Mouse (Mus musculus) embryonic facial prominence, embryonic 13.5 days (tissue): ENCODE measurements around the gene Dhx15. TPM values are rescaled to one million over a fixed set of nuclear protein-coding genes. Genes with fewer than 3 reads are reported as not detected.

Experiments used
- ATAC-seq: fragments of 200-750 bp; cut with Nextera tagmentation; 2 replicates; pipeline ENCODE4 v1.8.0; 2017; ENCODE audit warnings: low read depth; ENCODE audit not compliant: insufficient number of reproducible peaks, insufficient read depth, low FRiP score, low TSS enrichment
- H3K27ac ChIP-seq: fragments of 300-500 bp; sonication (generic); 2 replicates; pipeline ENCODE4 v1.5.1; 2015; ENCODE audit warnings: moderate library complexity, mild to moderate bottlenecking, inconsistent platforms
- H3K27me3 ChIP-seq: fragments of 300-500 bp; sonication (generic); 2 replicates; pipeline ENCODE4 v1.6.1; 2015; ENCODE audit warnings: mild to moderate bottlenecking, inconsistent platforms
- H3K36me3 ChIP-seq: fragments of 300-500 bp; sonication (generic); 2 replicates; pipeline ENCODE4 v1.6.1; 2015; ENCODE audit warnings: mild to moderate bottlenecking, inconsistent platforms
- H3K4me1 ChIP-seq: fragments of 300-500 bp; sonication (generic); 2 replicates; pipeline ENCODE4 v1.6.1; 2015; ENCODE audit warnings: inconsistent platforms
- H3K4me2 ChIP-seq: fragments of 300-500 bp; sonication (generic); 2 replicates; pipeline ENCODE4 v1.6.1; 2015; ENCODE audit warnings: moderate library complexity, mild to moderate bottlenecking, inconsistent platforms
- H3K4me3 ChIP-seq: fragments of 300-500 bp; sonication (generic); 2 replicates; pipeline ENCODE4 v1.5.1; 2015; ENCODE audit warnings: mild to moderate bottlenecking, inconsistent platforms
- H3K9ac ChIP-seq: fragments of 300-500 bp; sonication (generic); 2 replicates; pipeline ENCODE4 v1.6.1; 2015; ENCODE audit warnings: mild to moderate bottlenecking, inconsistent platforms
- H3K9me3 ChIP-seq: fragments of 300-500 bp; sonication (generic); 2 replicates; pipeline ENCODE4 v1.6.1; 2016; ENCODE audit warnings: inconsistent platforms
- WGBS: fragments of 180-500 bp; shearing (Covaris S2); methylation state at CpG from one replicate; pipeline ENCODE4 v1.1.7; 2015; ENCODE audit warnings: mixed read lengths; 5-methylcytosine and 5-hydroxymethylcytosine counted together
- polyA plus RNA-seq: library from polyadenylated mRNA; unstranded; fragments of >200 nt; fragmentation: Nextera tagmentation; extraction: Ambion mirVana; gene quantifications from 2 replicates; pipeline ENCODE4 v1.2.1, GENCODE M21; 2015

Dhx15 gene
- polyA plus RNA-seq, 1 experiment from 2014 or later = 176 TPM

DNA sequence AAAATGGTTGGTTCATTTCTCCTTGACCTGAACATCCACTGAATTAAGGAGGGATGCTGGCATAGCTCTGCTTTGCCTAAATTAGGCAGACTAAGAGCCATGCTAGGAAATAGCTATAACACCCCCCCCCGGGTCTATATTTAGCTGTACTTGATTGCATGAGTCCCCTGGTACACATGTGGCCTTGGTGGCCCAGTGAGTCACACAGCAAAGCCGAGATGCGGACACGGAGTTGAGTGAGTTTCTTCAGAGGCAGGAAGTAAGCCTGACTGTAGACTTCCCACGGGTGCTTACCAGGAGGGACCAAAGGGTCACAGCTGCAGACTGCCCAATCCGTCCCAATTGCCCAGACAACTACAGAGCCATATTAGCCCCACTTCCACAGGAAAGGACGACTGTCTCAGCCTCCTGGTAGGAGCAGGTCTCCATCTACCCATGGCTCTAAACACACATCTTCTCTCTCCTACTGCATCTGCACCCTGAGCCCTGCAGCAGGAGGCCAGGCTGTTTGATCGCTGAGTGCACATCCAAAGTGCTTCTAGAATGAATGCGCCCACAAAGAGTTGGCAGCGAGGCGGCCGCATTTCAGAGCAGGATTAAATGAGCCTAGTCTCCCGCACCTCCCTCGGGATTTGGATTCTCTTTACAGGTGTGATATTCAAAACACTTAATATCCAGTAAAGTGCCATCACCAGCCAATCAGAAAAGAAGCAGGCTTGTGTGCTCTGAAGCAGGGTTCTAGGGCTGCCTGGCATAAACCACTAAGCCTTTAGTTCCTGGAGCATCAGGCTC lies 29.9 kb upstream of the Dhx15 start:
- Histone ChIP-seq H3K9me3 (no peaks in the 10 kb centered on the region), H3K4me2 (no peak overlapping the region), H3K9ac (no peak overlapping the region), H3K27me3 (no peaks in the 10 kb centered on the region), H3K27ac (no peak overlapping the region), H3K4me3 (no peak overlapping the region), H3K4me1 (peaks cover 18% of the 10 kb centered on the region), H3K36me3 (no peaks in the 10 kb centered on the region)
- ATAC-seq = no peak
- WGBS = 70% methylated on average over 14 of the region's 14 CpGs

DNA sequence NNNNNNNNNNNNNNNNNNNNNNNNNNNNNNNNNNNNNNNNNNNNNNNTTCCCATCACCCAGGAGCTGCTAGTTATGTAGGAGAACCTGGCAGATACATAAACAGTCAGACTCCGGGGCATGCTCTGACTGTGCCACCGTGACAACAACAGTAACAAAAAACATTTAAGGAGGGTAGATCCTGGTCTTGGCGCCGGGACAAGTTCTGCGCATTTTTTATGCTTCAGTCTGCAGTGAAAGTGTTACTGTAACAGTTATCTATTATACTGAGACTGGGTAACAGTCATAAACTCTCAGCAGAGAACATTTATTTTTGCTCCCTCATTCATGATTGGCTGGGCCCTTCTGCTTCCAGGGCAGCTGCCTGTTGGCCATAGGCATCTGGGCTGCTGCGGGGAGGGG lies 27.9 kb upstream of the Dhx15 start:
- H3K4me2 ChIP-seq = peak overlapping the region; percentile 3; the same call in 1 of the 2 replicates
- no peak overlapping the region for H3K9ac ChIP-seq
- H3K4me1 ChIP-seq = peaks cover 24% of the 10 kb centered on the region
- H3K27me3 ChIP-seq = no peaks in the 10 kb centered on the region
- no peak overlapping the region for H3K4me3 ChIP-seq
- H3K36me3 ChIP-seq = no peaks in the 10 kb centered on the region
- no peak overlapping the region for H3K27ac ChIP-seq
- no peak for ATAC-seq
- H3K9me3 ChIP-seq = no peaks in the 10 kb centered on the region
- WGBS = 54% methylated on average over 6 of the region's 6 CpGs

DNA sequence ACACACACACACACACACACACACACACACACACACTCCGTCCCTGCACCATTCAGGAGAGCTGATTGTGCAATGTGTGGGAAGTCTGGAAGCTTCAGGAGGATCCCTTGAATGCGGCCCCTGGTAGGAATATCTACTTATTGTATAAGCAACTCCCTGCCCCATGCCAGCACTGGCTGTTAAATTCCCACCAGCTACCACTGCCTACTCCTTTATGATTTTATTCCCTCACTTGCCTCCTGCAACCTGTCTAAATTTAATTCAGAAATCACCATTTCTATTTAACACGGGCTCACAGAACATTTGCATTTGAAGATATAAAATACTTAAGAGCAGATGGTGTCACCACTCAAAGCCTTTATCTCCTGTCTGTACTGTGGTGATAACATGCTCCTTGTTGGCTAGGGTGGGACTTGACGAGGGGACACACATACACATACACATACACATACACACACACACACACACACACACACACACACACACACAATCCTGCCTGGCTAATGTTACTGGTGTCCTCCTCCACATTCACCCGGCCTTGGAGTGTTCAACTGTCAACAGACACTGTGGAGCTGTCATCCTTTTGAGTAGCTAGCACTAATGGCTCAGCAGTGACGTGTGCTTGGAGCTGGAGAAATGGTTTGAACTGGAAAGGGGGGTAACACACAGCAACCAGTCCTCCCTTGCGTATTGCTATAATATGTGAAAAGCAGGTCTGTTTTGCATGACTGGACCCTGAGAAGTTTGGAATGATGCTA lies 23.0 kb upstream of the Dhx15 start:
- Histone ChIP-seq H3K4me1 (peaks cover 13% of the 10 kb centered on the region), H3K4me3 (no peak overlapping the region), H3K9me3 (no peaks in the 10 kb centered on the region), H3K27ac (no peak overlapping the region), H3K9ac (no peak overlapping the region), H3K27me3 (no peaks in the 10 kb centered on the region), H3K36me3 (no peaks in the 10 kb centered on the region), H3K4me2 (no peak overlapping the region)
- WGBS = 82% methylated on average over 7 of the region's 7 CpGs
- no peak for ATAC-seq

DNA sequence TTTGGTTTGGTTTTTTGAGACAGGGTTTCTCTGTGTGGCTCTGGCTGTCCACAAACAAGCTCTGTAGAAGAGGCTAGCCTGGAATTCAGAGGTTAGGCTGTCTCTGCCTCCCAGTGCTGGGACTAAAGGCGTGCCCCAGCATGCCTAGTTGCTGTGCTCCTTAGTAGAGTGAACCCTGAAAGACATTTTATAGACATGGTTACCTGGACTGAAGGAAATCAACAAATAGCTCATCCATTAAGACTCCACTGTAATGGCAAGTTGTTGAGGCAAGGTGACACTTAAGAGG lies 810 bp upstream of the Dhx15 start:
- H3K27ac ChIP-seq = no peak overlapping the region; the same call in 1 of the 2 replicates
- H3K27me3 ChIP-seq = no peaks in the 10 kb centered on the region
- H3K4me3 ChIP-seq = peak overlapping the region; percentile 97
- H3K9ac ChIP-seq = peak overlapping the region; percentile 99
- no peak for ATAC-seq
- WGBS = 35% methylated on average over 1 of the region's 1 CpGs
- H3K4me2 ChIP-seq = peak overlapping the region; percentile 76
- no peaks in the 10 kb centered on the region for H3K36me3 ChIP-seq
- H3K4me1 ChIP-seq = peaks cover 20% of the 10 kb centered on the region
- no peaks in the 10 kb centered on the region for H3K9me3 ChIP-seq

DNA sequence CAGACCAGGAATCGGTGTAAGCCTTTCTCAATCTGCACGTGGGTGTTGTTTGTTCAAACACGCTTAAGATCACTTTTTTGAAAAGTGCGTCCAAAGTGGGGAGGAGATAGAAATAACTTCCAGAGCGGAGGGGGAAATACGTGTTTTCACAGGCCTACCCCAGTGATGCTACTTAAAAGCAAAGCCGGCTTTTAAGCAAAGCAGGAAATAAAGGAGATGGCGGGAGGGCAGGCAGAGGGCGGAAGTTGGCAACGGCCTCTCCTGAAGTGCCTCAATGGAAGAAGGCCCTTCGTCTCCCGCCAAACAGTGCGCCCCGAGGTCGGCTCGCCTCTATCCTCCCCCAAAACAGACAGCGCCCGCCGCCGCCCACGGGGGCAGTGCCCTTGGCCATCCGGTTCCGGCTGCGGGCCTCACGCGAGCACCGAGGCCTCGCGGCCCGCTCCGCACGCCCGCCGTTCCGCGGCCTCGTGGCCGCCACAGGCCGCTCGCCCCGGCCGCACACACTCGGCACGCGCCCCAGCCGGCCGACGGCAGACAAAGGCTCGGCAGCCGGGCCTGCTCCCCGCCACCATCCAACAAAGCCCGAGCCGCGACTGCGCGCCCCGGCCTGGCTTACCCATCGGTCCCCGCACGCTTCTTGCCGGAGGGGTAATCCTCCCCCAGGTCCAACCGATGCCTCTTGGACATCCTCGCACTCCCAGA lies 499 bp downstream of the Dhx15 start:
- peaks cover 26% of the 10 kb centered on the region for H3K4me1 ChIP-seq
- no peaks in the 10 kb centered on the region for H3K36me3 ChIP-seq
- H3K9me3 ChIP-seq = no peaks in the 10 kb centered on the region
- ATAC-seq = peak; percentile 73
- peak overlapping the region; percentile 99 for H3K9ac ChIP-seq
- H3K4me3 ChIP-seq = peak overlapping the region; percentile 97
- peak overlapping the region; percentile 76 for H3K4me2 ChIP-seq
- under 1% methylated on average over 63 of the region's 63 CpGs for WGBS
- peak overlapping the region; percentile 96 for H3K27ac ChIP-seq
- no peaks in the 10 kb centered on the region for H3K27me3 ChIP-seq

DNA sequence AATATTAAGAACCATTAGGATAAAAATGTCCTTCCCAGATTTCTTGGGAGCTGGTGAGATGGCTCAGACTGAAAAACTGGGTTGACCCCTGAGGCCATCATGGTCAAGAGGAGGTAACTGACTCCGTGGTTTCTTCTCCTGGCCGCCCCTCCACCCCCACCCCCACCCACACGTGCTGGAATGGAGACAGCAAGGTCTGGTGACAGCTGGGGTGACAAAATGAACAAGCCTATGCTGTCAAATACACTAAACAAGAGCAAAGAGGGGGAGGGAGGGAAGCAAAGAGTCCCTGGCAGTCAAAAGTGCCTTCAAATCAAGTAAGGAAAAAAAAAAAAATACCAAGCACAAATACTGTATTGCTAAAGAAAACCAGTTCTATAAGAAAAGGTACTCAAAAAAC lies 2.1 kb downstream of the Dhx15 start:
- H3K36me3 ChIP-seq = peaks cover 13% of the 10 kb centered on the region
- no peaks in the 10 kb centered on the region for H3K9me3 ChIP-seq
- WGBS = 17% methylated on average over 3 of the region's 3 CpGs
- H3K9ac ChIP-seq = peak overlapping the region; percentile 51; the same call in 1 of the 2 replicates
- ATAC-seq = no peak
- H3K4me1 ChIP-seq = peaks cover 26% of the 10 kb centered on the region
- H3K4me2 ChIP-seq = peak overlapping the region; percentile 76
- no peak overlapping the region for H3K27ac ChIP-seq
- H3K4me3 ChIP-seq = peak overlapping the region; percentile 97
- H3K27me3 ChIP-seq = no peaks in the 10 kb centered on the region

DNA sequence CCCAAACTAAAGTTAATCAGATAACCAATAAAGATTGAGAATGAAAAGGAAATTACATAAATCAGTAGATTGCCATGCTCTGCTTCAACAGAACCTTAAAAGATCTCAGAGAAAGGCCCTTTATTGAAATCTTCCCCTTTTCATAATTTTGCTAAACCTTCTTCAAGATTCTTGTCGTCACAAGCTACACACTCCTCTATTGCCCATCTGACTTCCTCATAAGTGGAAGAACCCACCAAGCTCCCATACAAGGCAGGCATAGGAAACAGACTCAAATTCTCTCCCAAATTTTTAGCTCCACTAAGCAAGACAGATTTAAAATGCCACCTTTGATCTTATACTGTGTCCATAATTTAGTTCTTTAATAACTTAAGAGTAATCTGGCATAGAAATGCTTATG lies 13.0 kb downstream of the Dhx15 start:
- Histone ChIP-seq H3K9me3 (no peaks in the 10 kb centered on the region), H3K27ac (no peak overlapping the region), H3K36me3 (peaks cover 29% of the 10 kb centered on the region), H3K9ac (no peak overlapping the region), H3K4me2 (no peak overlapping the region), H3K4me3 (no peak overlapping the region), H3K27me3 (no peaks in the 10 kb centered on the region), H3K4me1 (no peaks in the 10 kb centered on the region)
- no peak for ATAC-seq
- 76% methylated on average over 1 of the region's 1 CpGs for WGBS

DNA sequence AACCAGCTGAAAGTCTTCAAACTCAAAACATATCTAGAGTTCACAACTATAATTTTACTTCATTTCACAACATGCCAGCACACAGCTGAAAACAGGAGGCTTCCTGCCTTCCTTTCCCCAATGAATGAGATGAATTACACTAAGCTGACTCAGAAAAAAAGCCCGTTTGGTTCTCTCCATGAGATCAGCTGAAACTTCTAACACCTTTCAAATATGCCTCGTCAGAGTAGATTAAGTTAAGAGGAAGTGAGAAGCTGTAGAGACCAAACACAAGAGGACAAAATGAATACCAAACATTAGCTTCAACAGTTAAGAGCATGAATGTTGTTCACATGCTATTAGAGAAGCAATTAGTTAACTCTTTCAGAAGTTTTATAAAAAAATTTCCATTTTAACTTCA lies 21.8 kb downstream of the Dhx15 start:
- Histone ChIP-seq H3K36me3 (peaks cover 41% of the 10 kb centered on the region), H3K9me3 (no peaks in the 10 kb centered on the region)

DNA sequence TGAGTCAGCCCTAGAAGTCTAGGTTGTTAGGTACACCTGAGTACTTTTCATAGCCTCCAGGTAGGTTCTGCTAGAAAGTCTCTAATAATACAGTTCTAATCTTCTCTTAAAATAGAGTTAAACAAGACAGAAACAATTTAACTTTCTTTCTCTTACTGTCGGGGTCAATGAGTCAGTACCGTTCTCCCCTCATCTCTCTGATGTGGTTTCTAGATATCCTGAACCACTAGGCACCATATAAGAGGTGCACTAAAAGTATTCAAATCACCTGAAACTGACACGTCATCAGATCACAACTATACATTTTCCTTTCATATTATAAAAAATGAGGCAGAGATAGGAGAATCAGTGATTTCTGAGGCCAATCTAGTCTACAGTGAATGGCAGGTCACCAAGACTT lies 41.2 kb downstream of the Dhx15 start:
- Histone ChIP-seq H3K4me3 (no peak overlapping the region), H3K27me3 (no peaks in the 10 kb centered on the region), H3K9ac (no peak overlapping the region), H3K27ac (no peak overlapping the region), H3K4me1 (no peaks in the 10 kb centered on the region), H3K36me3 (peaks cover 37% of the 10 kb centered on the region), H3K9me3 (no peaks in the 10 kb centered on the region), H3K4me2 (no peak overlapping the region)
- ATAC-seq = no peak
- 91% methylated on average over 3 of the region's 3 CpGs for WGBS

More for the DNA sequence above, 21.8 kb downstream of the Dhx15 start:
- Histone ChIP-seq H3K4me3 (no peak overlapping the region), H3K4me1 (no peaks in the 10 kb centered on the region), H3K27me3 (no peaks in the 10 kb centered on the region), H3K9ac (no peak overlapping the region), H3K27ac (no peak overlapping the region), H3K4me2 (no peak overlapping the region)
- WGBS = 52% methylated on average over 2 of the region's 2 CpGs
- ATAC-seq = no peak

DNA sequence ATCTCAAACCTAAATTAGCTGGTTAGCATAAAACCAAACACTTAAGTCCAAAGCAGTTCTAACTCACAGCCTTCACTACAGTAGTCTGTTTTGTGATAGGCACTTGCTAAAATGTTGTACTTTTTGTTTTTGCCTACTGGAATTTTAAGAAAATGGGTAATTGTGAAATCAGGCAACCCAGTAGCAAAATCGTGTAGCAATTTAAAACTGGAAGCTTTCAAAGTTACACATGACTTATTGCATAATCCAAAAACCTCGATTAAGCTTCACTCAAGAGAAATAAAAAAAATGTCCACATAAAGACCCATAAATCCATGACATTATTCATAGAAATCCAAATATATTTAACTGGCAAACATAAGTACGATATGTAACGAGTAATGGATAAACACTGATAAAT lies 43.2 kb downstream of the Dhx15 start:
- 85% methylated on average over 4 of the region's 4 CpGs for WGBS
- no peaks in the 10 kb centered on the region for H3K9me3 ChIP-seq
- H3K27me3 ChIP-seq = no peaks in the 10 kb centered on the region
- H3K9ac ChIP-seq = no peak overlapping the region
- H3K4me2 ChIP-seq = no peak overlapping the region
- no peak overlapping the region for H3K4me3 ChIP-seq
- H3K4me1 ChIP-seq = no peaks in the 10 kb centered on the region
- H3K36me3 ChIP-seq = peaks cover 32% of the 10 kb centered on the region
- no peak overlapping the region for H3K27ac ChIP-seq
- no peak for ATAC-seq

DNA sequence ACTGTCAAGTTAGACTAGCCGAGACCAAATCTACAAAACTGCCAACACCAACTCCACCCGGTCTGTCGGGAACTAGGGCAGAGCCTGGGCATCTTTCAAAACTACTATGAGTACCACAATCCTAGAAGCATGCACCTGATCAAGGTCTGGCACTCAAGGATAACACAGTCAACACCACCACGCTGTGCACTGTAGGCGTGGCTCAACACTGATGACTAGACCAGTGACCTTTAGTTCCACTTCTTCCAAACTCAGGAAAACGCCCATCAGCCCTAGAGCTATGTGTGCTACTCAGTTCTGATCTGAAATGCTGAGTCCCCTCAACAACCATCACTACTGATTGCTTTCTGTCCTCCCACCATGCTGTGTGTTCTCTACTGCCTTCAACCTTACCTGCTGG lies 44.6 kb downstream of the Dhx15 start:
- Histone ChIP-seq H3K27ac (no peak overlapping the region), H3K9me3 (no peaks in the 10 kb centered on the region), H3K4me3 (no peak overlapping the region), H3K9ac (no peak overlapping the region), H3K36me3 (peaks cover 29% of the 10 kb centered on the region), H3K4me2 (no peak overlapping the region), H3K27me3 (no peaks in the 10 kb centered on the region), H3K4me1 (no peaks in the 10 kb centered on the region)
- WGBS = 86% methylated on average over 6 of the region's 6 CpGs
- ATAC-seq = no peak
